Mouse (Mus musculus): ENCODE data around the gene Rab9.

- no peak for TF ChIP-seq CTCF (IDR thresholded peaks at IDR 0.05)
- TF ChIP-seq EP300 (IDR thresholded peaks at IDR 0.05), result no peak
These were observed 31.4 kb upstream of the Rab9 start for GRCm38 (mm10) chrX:166511107-166511506.
